Mouse (Mus musculus): ENCODE results near the gene Mical3.

- no peak for TF ChIP-seq CTCF (IDR thresholded peaks at IDR 0.05; ENCODE audit: extremely low read depth, insufficient read depth, low read length)
- TF ChIP-seq POLR2A (IDR thresholded peaks at IDR 0.05; ENCODE audit: extremely low read depth, insufficient read depth, low read length) = no peak
Measured at GRCm38 (mm10) chr6:121137222-121137621, 6.4 kb upstream of the Mical3 start.

Data from cortical plate, adult 2 months (tissue).